Mouse (Mus musculus) limb, embryonic 11.5 days (tissue): ENCODE data around the gene Ell. TPM values are rescaled to one million over a fixed set of nuclear protein-coding genes. Genes with fewer than 3 reads are reported as not detected.

Experiments
- ATAC-seq: fragments of 200-750 bp; cut with Nextera tagmentation; 2 replicates; pipeline ENCODE4 v1.8.0; 2017; ENCODE audit warnings: low read depth; ENCODE audit not compliant: insufficient number of reproducible peaks, low FRiP score, low TSS enrichment
- DNase-seq: peaks from one replicate; pipeline ENCODE4 v3.0.0-alpha.2; 2015; ENCODE audit warnings: low spot score
- H3K27ac ChIP-seq: fragments of 300-500 bp; sonication (generic); replicated peaks from 2 replicates; pipeline ENCODE4 v1.5.1; 2014; ENCODE audit warnings: low read depth, mild to moderate bottlenecking, low read length
- H3K27me3 ChIP-seq: fragments of 300-500 bp; sonication (generic); 2 replicates; pipeline ENCODE4 v1.6.1; 2014; ENCODE audit warnings: mild to moderate bottlenecking, low read length, mixed read lengths; ENCODE audit not compliant: control insufficient read depth, insufficient read depth
- H3K36me3 ChIP-seq: fragments of 300-500 bp; sonication (generic); 2 replicates; pipeline ENCODE4 v1.6.1; 2014; ENCODE audit warnings: mild to moderate bottlenecking, low read length, moderate library complexity, mixed read lengths; ENCODE audit not compliant: control insufficient read depth, insufficient read depth
- H3K4me1 ChIP-seq: fragments of 300-500 bp; sonication (generic); 2 replicates; pipeline ENCODE4 v1.6.1; 2014; ENCODE audit warnings: low read length, mixed read lengths; ENCODE audit not compliant: control insufficient read depth, insufficient read depth
- H3K4me2 ChIP-seq: fragments of 300-500 bp; sonication (generic); 2 replicates; pipeline ENCODE4 v1.6.1; 2014; ENCODE audit warnings: low read depth, mild to moderate bottlenecking, moderate library complexity; ENCODE audit not compliant: severe bottlenecking
- H3K4me3 ChIP-seq: fragments of 300-500 bp; sonication (generic); 2 replicates; pipeline ENCODE4 v1.5.1; 2014; ENCODE audit warnings: low read depth, low read length
- H3K9ac ChIP-seq: fragments of 300-500 bp; sonication (generic); 2 replicates; pipeline ENCODE4 v1.6.1; 2014; ENCODE audit warnings: mild to moderate bottlenecking, low read length
- H3K9me3 ChIP-seq: fragments of 300-500 bp; sonication (generic); 2 replicates; pipeline ENCODE4 v1.6.1; 2016; ENCODE audit warnings: low read length; ENCODE audit not compliant: control insufficient read depth
- WGBS: fragments of 180-500 bp; shearing (Covaris S2); extraction: QIAGEN DNeasy Blood & Tissue Kit; methylation state at CpG from one replicate; pipeline ENCODE4 v1.1.7; 2014; 5-methylcytosine and 5-hydroxymethylcytosine counted together
- polyA plus RNA-seq: library from polyadenylated mRNA; unstranded; fragments of >200 nt; fragmentation: Nextera tagmentation; extraction: Ambion mirVana; gene quantifications from 2 replicates; pipeline ENCODE4 v1.2.1, GENCODE M21; 2014

Ell gene
- polyA plus RNA-seq, 1 experiment from 2014 or later = 20.1 TPM

DNA sequence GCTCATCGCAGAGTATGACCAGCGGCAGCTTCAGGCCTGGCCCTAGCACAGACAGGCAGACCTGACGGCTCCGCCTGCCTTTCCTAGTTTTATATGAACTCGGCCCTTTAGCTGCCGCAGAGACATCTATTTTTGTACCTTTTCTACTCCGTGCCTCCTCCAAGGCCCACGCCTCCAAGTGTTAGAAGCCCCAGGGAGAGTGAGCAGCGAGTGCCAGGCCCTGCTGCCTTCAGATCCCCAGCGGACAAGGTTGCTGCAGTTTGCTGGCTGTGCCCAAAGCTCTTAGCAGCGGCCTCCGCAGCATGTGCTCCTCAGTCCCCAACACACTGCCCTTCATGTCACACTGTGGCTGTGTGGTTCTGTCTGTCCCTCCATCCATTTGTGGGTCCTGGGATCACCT lies 52.3 kb downstream of the Ell start:
- no peak overlapping the region for H3K4me3 ChIP-seq
- H3K27ac ChIP-seq = no peak overlapping the region
- DNase-seq (no peak), ATAC-seq (no peak)
- WGBS = 89% methylated on average over 12 of the region's 12 CpGs
- no peaks in the 10 kb centered on the region for H3K9me3 ChIP-seq
- H3K27me3 ChIP-seq = no peaks in the 10 kb centered on the region
- H3K4me1 ChIP-seq = peaks cover 18% of the 10 kb centered on the region
- H3K9ac ChIP-seq = no peak overlapping the region
- H3K36me3 ChIP-seq = peaks cover 8% of the 10 kb centered on the region; the same call in 1 of the 2 replicates
- H3K4me2 ChIP-seq = no peak overlapping the region

DNA sequence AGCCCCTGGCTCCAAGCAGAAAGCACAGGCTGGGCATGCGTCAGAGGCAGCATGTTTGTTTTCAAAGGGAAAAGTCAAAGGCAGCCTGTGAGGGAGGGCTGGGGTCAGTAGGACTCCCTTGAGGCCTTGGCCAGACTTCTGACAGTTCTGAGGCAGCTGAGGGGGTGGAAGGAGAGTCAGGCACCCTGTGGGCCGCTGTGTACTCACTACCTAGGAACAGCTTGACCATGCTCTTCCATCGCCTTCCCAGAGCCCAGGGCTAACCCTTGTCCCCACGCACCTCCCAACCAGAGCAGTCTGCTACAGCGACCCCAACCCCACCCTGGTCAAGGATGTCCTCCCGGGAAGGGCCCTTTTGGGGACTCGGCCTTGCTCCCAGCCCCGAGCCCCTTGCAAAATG lies 53.9 kb downstream of the Ell start:
- Histone ChIP-seq H3K9ac (peak overlapping the region; percentile 47; the same call in 1 of the 2 replicates), H3K4me1 (peaks cover 27% of the 10 kb centered on the region), H3K9me3 (no peaks in the 10 kb centered on the region), H3K4me3 (no peak overlapping the region; the same call in 1 of the 2 replicates), H3K27ac (peak overlapping the region; percentile 42; the same call in 1 of the 2 replicates), H3K36me3 (peaks cover 10% of the 10 kb centered on the region), H3K27me3 (0 out of 2 replicates have a peak, but pooled peaks cover 2% of the 10 kb centered on the region), H3K4me2 (peak overlapping the region; percentile 95)
- 60% methylated on average over 8 of the region's 8 CpGs for WGBS
- no peak for DNase-seq
- no peak for ATAC-seq

GRCm38 (mm10) chr8:70593961-70594609 lies 54.8 kb downstream of the Ell start, which contains the start of gene Isyna1:
TSS of gene Isyna1 (plus strand) at chr8:70594373.
- H3K9ac ChIP-seq = peak within 1 kb of the TSS; percentile 67
- DNase-seq = peak; percentile 96
- peaks cover 11% of the 10 kb centered on the region for H3K36me3 ChIP-seq
- peak within 1 kb of the TSS; percentile 95 for H3K4me2 ChIP-seq
- H3K27ac ChIP-seq = peak within 1 kb of the TSS; percentile 72
- 0 out of 2 replicates have a peak, but pooled peaks cover 2% of the 10 kb centered on the region for H3K27me3 ChIP-seq
- under 1% methylated on average over 40 of the region's 40 CpGs for WGBS
- peak; percentile 88 for ATAC-seq
- peaks cover 36% of the 10 kb centered on the region for H3K4me1 ChIP-seq
- H3K4me3 ChIP-seq = peak within 1 kb of the TSS; percentile 63
- no peaks in the 10 kb centered on the region for H3K9me3 ChIP-seq

- Histone ChIP-seq H3K36me3 (peaks cover 11% of the 10 kb centered on the region), H3K4me2 (peak overlapping the region; percentile 95), H3K27me3 (0 out of 2 replicates have a peak, but pooled peaks cover 2% of the 10 kb centered on the region), H3K4me1 (peaks cover 43% of the 10 kb centered on the region), H3K27ac (peak overlapping the region; percentile 68), H3K4me3 (peak overlapping the region; percentile 63), H3K9me3 (no peaks in the 10 kb centered on the region), H3K9ac (peak overlapping the region; percentile 67)
- DNase-seq (peak; percentile 67), ATAC-seq (peak; percentile 2; the same call in 1 of the 2 replicates)
- 11% methylated on average over 82 of the region's 82 CpGs for WGBS
These were observed 55.6 kb downstream of the Ell start for GRCm38 (mm10) chr8:70594621-70595564.

DNA sequence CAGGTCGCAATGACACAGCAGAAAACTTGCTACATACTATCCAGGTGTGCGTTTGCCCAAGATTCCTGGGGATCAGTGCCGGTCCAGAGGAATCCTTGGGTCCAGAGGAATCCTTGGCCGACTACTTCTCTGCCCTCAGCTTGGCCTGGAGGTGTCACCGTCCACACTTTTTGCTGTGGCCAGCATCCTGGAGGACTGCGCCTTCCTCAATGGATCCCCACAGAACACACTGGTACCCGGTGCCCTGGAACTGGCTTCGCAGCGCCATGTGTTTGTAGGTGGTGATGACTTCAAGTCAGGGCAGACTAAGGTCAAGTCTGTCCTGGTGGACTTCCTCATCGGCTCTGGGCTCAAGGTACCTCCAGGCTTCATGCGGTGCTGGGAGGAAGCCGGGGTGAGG lies 56.6 kb downstream of the Ell start:
- ATAC-seq = no peak
- no peaks in the 10 kb centered on the region for H3K9me3 ChIP-seq
- H3K36me3 ChIP-seq = peaks cover 11% of the 10 kb centered on the region
- H3K27ac ChIP-seq = no peak overlapping the region
- whole genome bisulfite sequencing = 92% methylated on average over 12 of the region's 12 CpGs
- H3K4me3 ChIP-seq = peak overlapping the region; percentile 63
- no peak overlapping the region for H3K9ac ChIP-seq
- H3K27me3 ChIP-seq = 0 out of 2 replicates have a peak, but pooled peaks cover 2% of the 10 kb centered on the region
- no peak overlapping the region for H3K4me2 ChIP-seq
- peaks cover 52% of the 10 kb centered on the region for H3K4me1 ChIP-seq
- no peak for DNase-seq

GRCm38 (mm10) chr8:70596216-70596615 lies 57.0 kb downstream of the Ell start:
- Histone ChIP-seq H3K27ac (no peak overlapping the region), H3K27me3 (0 out of 2 replicates have a peak, but pooled peaks cover 2% of the 10 kb centered on the region), H3K9me3 (no peaks in the 10 kb centered on the region), H3K4me2 (no peak overlapping the region), H3K4me1 (peaks cover 55% of the 10 kb centered on the region), H3K9ac (peak overlapping the region; percentile 22; the same call in 1 of the 2 replicates), H3K4me3 (no peak overlapping the region), H3K36me3 (peaks cover 11% of the 10 kb centered on the region)
- WGBS = 94% methylated on average over 18 of the region's 18 CpGs
- no peak for DNase-seq
- ATAC-seq = no peak

GRCm38 (mm10) chr8:70596775-70597416 lies 57.6 kb downstream of the Ell start:
- peak; percentile 49 for DNase-seq
- no peak overlapping the region for H3K4me2 ChIP-seq
- WGBS = 84% methylated on average over 17 of the region's 17 CpGs
- no peak for ATAC-seq
- peaks cover 14% of the 10 kb centered on the region for H3K36me3 ChIP-seq
- H3K9me3 ChIP-seq = no peaks in the 10 kb centered on the region
- 0 out of 2 replicates have a peak, but pooled peaks cover 2% of the 10 kb centered on the region for H3K27me3 ChIP-seq
- H3K9ac ChIP-seq = no peak overlapping the region
- H3K27ac ChIP-seq = no peak overlapping the region
- H3K4me3 ChIP-seq = no peak overlapping the region
- H3K4me1 ChIP-seq = peaks cover 60% of the 10 kb centered on the region
